Mouse (Mus musculus): Measurements from ENCODE around the gene Gm49394. TPM values are rescaled to one million over a fixed set of nuclear protein-coding genes. Genes with fewer than 3 reads are reported as not detected.

The Gm49394 gene
- not detected in 2 replicates for polyA plus RNA-seq (2012; rRNA removed; ENCODE audit: low replicate concordance)

DNA sequence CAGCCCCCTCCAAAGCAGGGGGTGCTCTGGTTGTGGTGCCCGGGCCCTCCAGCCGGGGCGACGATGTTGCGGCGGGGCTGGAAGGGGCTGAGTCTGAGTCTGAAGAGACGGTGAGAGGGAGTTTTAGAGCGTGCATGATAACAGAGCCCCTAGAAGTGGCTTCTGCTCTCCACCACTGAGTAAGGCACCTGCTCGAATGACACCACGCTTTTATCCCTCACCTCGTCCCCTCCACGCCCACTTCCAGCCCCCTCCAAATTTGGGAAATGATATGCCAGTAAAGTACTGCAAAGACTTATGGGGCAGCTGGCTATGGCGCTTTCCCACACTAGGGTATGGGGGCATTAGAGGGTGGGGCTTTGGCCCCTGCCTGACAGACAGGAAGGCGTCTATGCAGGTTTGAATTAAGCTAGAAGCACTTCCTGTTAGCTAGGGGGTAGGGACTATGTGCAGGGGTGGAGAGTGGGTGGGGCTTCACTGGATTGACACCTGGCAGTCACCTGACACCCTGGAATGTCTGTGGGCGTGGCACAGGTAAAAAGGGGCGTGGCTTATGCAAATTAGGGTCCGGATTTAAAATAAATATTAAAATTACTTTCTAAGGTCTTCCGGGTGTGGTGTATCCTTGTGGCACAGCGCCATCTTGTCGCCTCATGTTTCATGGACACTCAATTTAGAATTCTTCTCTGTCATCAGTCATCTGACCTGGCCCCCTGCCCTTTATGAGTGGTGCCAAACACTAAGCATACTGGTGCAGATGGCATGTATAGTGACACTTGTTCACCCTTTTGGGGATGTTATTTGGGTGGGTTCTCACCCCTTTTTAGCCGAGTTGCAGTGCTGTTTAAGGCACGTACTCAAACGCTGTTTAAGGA, at the start of gene Gm49394:
Gene Gm49394, minus strand, starts transcription at position 192 of the 875 bp plus-strand sequence.

DNA sequence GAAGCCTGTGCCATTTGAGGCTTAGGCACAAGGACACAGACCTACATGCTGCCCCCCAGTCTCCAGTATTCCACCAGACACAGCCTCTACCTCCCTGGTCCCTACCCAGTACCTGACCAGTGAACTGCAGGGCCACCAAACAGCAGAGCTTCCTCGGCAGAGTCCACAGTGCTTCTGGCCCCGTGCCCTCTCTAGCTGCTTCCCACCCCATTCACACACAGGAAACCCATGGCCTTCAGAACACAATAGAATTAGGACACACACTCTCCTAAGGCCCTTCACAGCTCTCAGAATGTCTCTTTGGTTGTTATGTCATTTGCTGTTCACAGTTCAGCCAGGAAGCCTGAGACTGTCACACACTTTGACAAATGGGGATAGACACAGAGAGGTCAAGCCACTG, 3.1 kb downstream of the Gm49394 start, which contains the start of gene Igf2:
Gene Igf2, minus strand, starts transcription at position 158 of the 400 bp plus-strand sequence.

Other genes with a start within 250 kb of the Gm49394 start
- 11.9 TPM in 1 of 2 replicates, not detected in the other for gene Syt8, start 235.1 kb downstream of the Gm49394 start, polyA plus RNA-seq (2012; rRNA removed; ENCODE audit: low replicate concordance)
- gene Tnni2, start 228.1 kb downstream of the Gm49394 start, polyA plus RNA-seq (2012; rRNA removed; ENCODE audit: low replicate concordance), result 0.60 and 31.9 TPM in 2 replicates
- gene Lsp1, start 209.1 kb downstream of the Gm49394 start, polyA plus RNA-seq (2012; rRNA removed; ENCODE audit: low replicate concordance), result 237 and 1,012 TPM in 2 replicates
- 0.37 and 6.9 TPM in 2 replicates for gene Tnnt3, start 171.1 kb downstream of the Gm49394 start, polyA plus RNA-seq (2012; rRNA removed; ENCODE audit: low replicate concordance)
- 15.2 and 29.9 TPM in 2 replicates for gene Mrpl23, start 137.3 kb downstream of the Gm49394 start, polyA plus RNA-seq (2012; rRNA removed; ENCODE audit: low replicate concordance)
- 25.9 and 32.9 TPM in 2 replicates for gene Igf2, start 3.1 kb downstream of the Gm49394 start, polyA plus RNA-seq (2012; rRNA removed; ENCODE audit: low replicate concordance)
- gene Ins2, start 73.4 kb upstream of the Gm49394 start, polyA plus RNA-seq (2012; rRNA removed; ENCODE audit: low replicate concordance), result not detected in 2 replicates